In the genomic region with DNA sequence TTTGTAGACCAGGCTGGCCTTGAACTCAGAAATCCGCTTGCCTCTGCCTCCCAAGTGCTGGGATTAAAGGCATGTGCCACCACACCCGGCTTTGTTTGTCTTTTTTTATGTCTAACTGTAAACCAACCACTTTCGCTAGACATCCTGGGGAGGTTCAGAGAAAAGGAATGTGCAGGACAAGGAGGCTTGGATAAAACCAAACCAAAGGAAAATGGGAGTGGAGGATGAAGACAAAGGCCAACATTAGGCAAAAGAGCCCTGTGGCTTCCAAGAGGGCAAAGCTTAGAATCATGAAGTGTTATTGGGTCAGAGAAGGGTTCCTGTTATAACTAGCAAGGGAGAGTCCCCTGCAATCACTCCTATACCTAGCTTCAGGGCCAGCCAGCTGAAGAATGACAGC, we compare ENCODE assay signal across 27 mouse cellular contexts.
"Had no signal": no experiment of that assay in that cellular context is flagged by ENCODE, and none has a peak within 500 bp of the region (broad histone marks: within the 10 kb centered on the region; RNA-seq: fewer than 3 reads in every experiment).

No protein-coding gene starts in this region.

- H3K4me1 ChIP-seq: limb, embryonic 10.5 days; limb, embryonic 12.5 days; limb, embryonic 13.5 days; limb, embryonic 15.5 days; liver, embryonic 12.5 days; liver, embryonic 13.5 days; liver, embryonic 15.5 days; lung, embryonic 15.5 days; megakaryocyte, embryonic 14.5 days; midbrain, embryonic 10.5 days; midbrain, embryonic 12.5 days; midbrain, embryonic 13.5 days; midbrain, embryonic 15.5 days had no signal

- H3K9me3 ChIP-seq: limb, embryonic 10.5 days; limb, embryonic 12.5 days; limb, embryonic 13.5 days; limb, embryonic 15.5 days; liver, embryonic 12.5 days; liver, embryonic 13.5 days; liver, embryonic 15.5 days; lung, embryonic 15.5 days; megakaryocyte, embryonic 14.5 days; midbrain, embryonic 10.5 days; midbrain, embryonic 12.5 days; midbrain, embryonic 13.5 days; midbrain, embryonic 15.5 days had no signal

- H3K4me3 ChIP-seq: limb, embryonic 10.5 days; limb, embryonic 12.5 days; limb, embryonic 13.5 days; limb, embryonic 15.5 days; liver, embryonic 12.5 days; liver, embryonic 13.5 days; liver, embryonic 15.5 days; lung, embryonic 15.5 days; megakaryocyte, embryonic 14.5 days; midbrain, embryonic 10.5 days; midbrain, embryonic 12.5 days; midbrain, embryonic 13.5 days; midbrain, embryonic 15.5 days; myocyte had no signal

- H3K9ac ChIP-seq: limb, embryonic 12.5 days; limb, embryonic 13.5 days; limb, embryonic 15.5 days; liver, embryonic 12.5 days; liver, embryonic 13.5 days; liver, embryonic 14.5 days; liver, embryonic 15.5 days; liver, postnatal 0 days; lung, embryonic 14.5 days; lung, embryonic 15.5 days; midbrain, embryonic 12.5 days; midbrain, embryonic 13.5 days; midbrain, embryonic 15.5 days had no signal

- H3K27ac ChIP-seq: limb, embryonic 10.5 days; limb, embryonic 12.5 days; limb, embryonic 13.5 days; limb, embryonic 15.5 days; liver, embryonic 12.5 days; liver, embryonic 13.5 days; liver, embryonic 14.5 days; liver, embryonic 15.5 days; lung, embryonic 15.5 days; macrophage; midbrain, embryonic 10.5 days; midbrain, embryonic 12.5 days; midbrain, embryonic 13.5 days; midbrain, embryonic 15.5 days had no signal

- H3K36me3 ChIP-seq: limb, embryonic 10.5 days; limb, embryonic 12.5 days; limb, embryonic 13.5 days; limb, embryonic 15.5 days; liver, embryonic 12.5 days; liver, embryonic 13.5 days; liver, embryonic 15.5 days; lung, embryonic 15.5 days; midbrain, embryonic 10.5 days; midbrain, embryonic 12.5 days; midbrain, embryonic 13.5 days; midbrain, embryonic 15.5 days had no signal

- DNase-seq: left cerebral cortex, postnatal 4 days; liver; liver, embryonic 13.5 days; liver, postnatal 0 days; lung, adult 18-20 months; lung, adult 2 months; lung, embryonic 14.5 days; lung, postnatal 10 days; lung, postnatal 14 days; lung, postnatal 36 days; lung, postnatal 4 days; midbrain, embryonic 14.5 days had no signal
